ENCODE assay signal across 22 mouse cellular contexts in genomic region chr11:99683481-99683880, GRCm38 (mm10). TPM values are rescaled to one million over a fixed set of nuclear protein-coding genes. Genes with fewer than 3 reads are reported as not detected.
"Had no signal": no experiment of that assay in that cellular context is flagged by ENCODE, and none has a peak within 500 bp of the region (broad histone marks: within the 10 kb centered on the region; RNA-seq: fewer than 3 reads in every experiment).

No protein-coding gene starts in this region.

- DNase-seq: gastrocnemius, adult 2 months; gastrocnemius, postnatal 10 days; gastrocnemius, postnatal 25 days; heart, adult 18-20 months; heart, postnatal 10 days; heart, postnatal 4 days; kidney, adult 18-20 months; kidney, adult 8-10 months; kidney, postnatal 10 days; kidney, postnatal 25 days; kidney, postnatal 4 days; liver; liver, embryonic 13.5 days had no signal

RNA-seq across cellular contexts. Expression of gene Gm14190, which starts 7.1 kb away (rescaled TPM):
- total RNA-seq: gastrocnemius, adult 2 months; gastrocnemius, postnatal 10 days; gastrocnemius, postnatal 25 days; gastrocnemius, postnatal 4 days; granulocyte monocyte progenitor cell, adult 5-6 weeks; heart, adult 18-20 months; heart, adult 8-10 months; heart, postnatal 10 days; heart, postnatal 25 days; heart, postnatal 4 days; layer of hippocampus, adult 2 months; layer of hippocampus, postnatal 10 days; layer of hippocampus, postnatal 25 days; left cerebral cortex, adult 2 months; left cerebral cortex, postnatal 14 days had no signal

RNA-seq across cellular contexts. Expression of gene Krtap4-6, which starts 17.7 kb away (rescaled TPM):
- total RNA-seq: gastrocnemius, adult 2 months; gastrocnemius, postnatal 10 days; gastrocnemius, postnatal 25 days; gastrocnemius, postnatal 4 days; granulocyte monocyte progenitor cell, adult 5-6 weeks; heart, adult 18-20 months; heart, adult 8-10 months; heart, postnatal 10 days; heart, postnatal 25 days; heart, postnatal 4 days; layer of hippocampus, adult 2 months; layer of hippocampus, postnatal 10 days; layer of hippocampus, postnatal 25 days; left cerebral cortex, adult 2 months; left cerebral cortex, postnatal 14 days had no signal

RNA-seq across cellular contexts. Expression of gene Gm11563, which starts 24.7 kb away (rescaled TPM):
- total RNA-seq: gastrocnemius, adult 2 months; gastrocnemius, postnatal 10 days; gastrocnemius, postnatal 25 days; gastrocnemius, postnatal 4 days; granulocyte monocyte progenitor cell, adult 5-6 weeks; heart, adult 18-20 months; heart, adult 8-10 months; heart, postnatal 10 days; heart, postnatal 25 days; heart, postnatal 4 days; layer of hippocampus, adult 2 months; layer of hippocampus, postnatal 10 days; layer of hippocampus, postnatal 25 days; left cerebral cortex, adult 2 months; left cerebral cortex, postnatal 14 days had no signal

RNA-seq across cellular contexts. Expression of gene Gm11555, which starts 33.4 kb away (rescaled TPM):
- total RNA-seq: gastrocnemius, adult 2 months; gastrocnemius, postnatal 10 days; gastrocnemius, postnatal 25 days; gastrocnemius, postnatal 4 days; granulocyte monocyte progenitor cell, adult 5-6 weeks; heart, adult 18-20 months; heart, adult 8-10 months; heart, postnatal 10 days; heart, postnatal 25 days; heart, postnatal 4 days; layer of hippocampus, adult 2 months; layer of hippocampus, postnatal 10 days; layer of hippocampus, postnatal 25 days; left cerebral cortex, adult 2 months; left cerebral cortex, postnatal 14 days had no signal

RNA-seq across cellular contexts. Expression of gene Krtap4-7, which starts 39.6 kb away (rescaled TPM):
- total RNA-seq: gastrocnemius, adult 2 months; gastrocnemius, postnatal 10 days; gastrocnemius, postnatal 25 days; gastrocnemius, postnatal 4 days; granulocyte monocyte progenitor cell, adult 5-6 weeks; heart, adult 18-20 months; heart, adult 8-10 months; heart, postnatal 10 days; heart, postnatal 25 days; heart, postnatal 4 days; layer of hippocampus, adult 2 months; layer of hippocampus, postnatal 10 days; layer of hippocampus, postnatal 25 days; left cerebral cortex, adult 2 months; left cerebral cortex, postnatal 14 days had no signal
